Mouse (Mus musculus): ENCODE measurements around the gene Galnt2. TPM values are rescaled to one million over a fixed set of nuclear protein-coding genes. Genes with fewer than 3 reads are reported as not detected.

Gene Galnt2
- polyA plus RNA-seq, 1 experiment from 2014 or later, result 86.2 TPM

GRCm38 (mm10) chr8:124273606-124274218 lies 42.5 kb downstream of the Galnt2 start:
- 0 out of 2 replicates have a peak, but pooled peaks cover 7% of the 10 kb centered on the region for H3K36me3 ChIP-seq
- peaks cover 39% of the 10 kb centered on the region for H3K4me1 ChIP-seq
- no peaks in the 10 kb centered on the region for H3K9me3 ChIP-seq
- no peak overlapping the region for H3K4me3 ChIP-seq
- no peak overlapping the region for H3K4me2 ChIP-seq (replicated peaks)
- H3K9ac ChIP-seq (replicated peaks), result no peak overlapping the region
- ATAC-seq (ENCODE audit: low FRiP score, low read depth), result no peak
- no peaks in the 10 kb centered on the region for H3K27me3 ChIP-seq
- H3K27ac ChIP-seq (replicated peaks), result 0 out of 2 replicates have a peak overlapping the region, but pooled peaks have one; percentile 12
- WGBS, result 57% methylated on average over 8 of the region's 8 CpGs

DNA sequence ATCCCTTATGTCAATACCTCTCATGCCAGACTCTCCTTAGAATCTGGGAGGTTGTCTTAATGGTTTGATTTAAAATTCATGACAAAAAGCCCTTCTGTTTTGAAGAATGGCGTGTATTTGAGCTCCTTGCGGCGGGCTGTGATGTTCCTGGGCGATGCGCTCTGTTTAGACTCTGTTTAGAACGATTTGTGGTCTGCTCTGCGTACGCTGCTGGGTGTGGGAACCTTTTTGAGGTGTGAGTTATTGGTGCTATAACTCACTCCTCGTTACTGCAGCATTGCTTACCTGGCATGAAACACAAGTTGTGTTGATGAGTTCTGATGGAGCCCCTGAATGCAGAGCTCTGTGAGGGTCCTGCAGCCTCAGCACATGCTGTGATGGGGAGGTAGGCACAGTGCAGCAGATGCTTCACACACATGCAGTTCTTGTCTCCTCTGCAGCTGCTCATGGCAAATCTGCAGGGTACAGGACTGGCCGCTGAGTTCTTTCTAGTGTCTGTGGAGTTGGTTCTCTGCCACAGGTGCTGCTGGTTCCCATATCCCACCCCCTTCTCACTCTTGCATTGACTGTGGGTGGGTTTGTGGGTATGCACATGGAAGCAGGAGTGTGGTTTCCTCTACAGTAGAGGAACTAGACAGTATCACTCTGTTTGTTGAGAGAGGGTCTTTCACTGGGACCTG lies 43.4 kb downstream of the Galnt2 start:
- peaks cover 42% of the 10 kb centered on the region for H3K4me1 ChIP-seq
- no peak overlapping the region for H3K4me3 ChIP-seq

GRCm38 (mm10) chr8:124275377-124276071 lies 44.3 kb downstream of the Galnt2 start:
- 0 out of 2 replicates have a peak, but pooled peaks cover 7% of the 10 kb centered on the region for H3K36me3 ChIP-seq
- no peak overlapping the region for H3K9ac ChIP-seq (replicated peaks)
- H3K4me2 ChIP-seq (replicated peaks), result no peak overlapping the region
- ATAC-seq (ENCODE audit: low FRiP score, low read depth), result no peak
- H3K27ac ChIP-seq (replicated peaks), result no peak overlapping the region
- H3K4me1 ChIP-seq, result peaks cover 40% of the 10 kb centered on the region
- WGBS, result 93% methylated on average over 10 of the region's 10 CpGs
- no peaks in the 10 kb centered on the region for H3K27me3 ChIP-seq
- H3K9me3 ChIP-seq, result no peaks in the 10 kb centered on the region
- H3K4me3 ChIP-seq, result no peak overlapping the region

More for the DNA sequence above, 43.4 kb downstream of the Galnt2 start:
- Histone ChIP-seq H3K36me3 (0 out of 2 replicates have a peak, but pooled peaks cover 7% of the 10 kb centered on the region), H3K9ac (replicated peaks) (no peak overlapping the region), H3K27me3 (no peaks in the 10 kb centered on the region), H3K27ac (replicated peaks) (peak overlapping the region; percentile 12), H3K4me2 (replicated peaks) (no peak overlapping the region), H3K9me3 (no peaks in the 10 kb centered on the region)
- WGBS, result 62% methylated on average over 10 of the region's 10 CpGs
- no peak for ATAC-seq (ENCODE audit: low FRiP score, low read depth)

GRCm38 (mm10) chr8:124277951-124278910 lies 47.0 kb downstream of the Galnt2 start:
- H3K36me3 ChIP-seq, result 0 out of 2 replicates have a peak, but pooled peaks cover 7% of the 10 kb centered on the region
- peaks cover 62% of the 10 kb centered on the region for H3K4me1 ChIP-seq
- H3K27me3 ChIP-seq, result no peaks in the 10 kb centered on the region
- H3K27ac ChIP-seq (replicated peaks), result 0 out of 2 replicates have a peak overlapping the region, but pooled peaks have one; percentile 4
- no peaks in the 10 kb centered on the region for H3K9me3 ChIP-seq
- H3K9ac ChIP-seq (replicated peaks), result no peak overlapping the region
- 74% methylated on average over 24 of the region's 24 CpGs for WGBS
- H3K4me3 ChIP-seq, result no peak overlapping the region
- ATAC-seq (ENCODE audit: low FRiP score, low read depth), result no peak
- H3K4me2 ChIP-seq (replicated peaks), result no peak overlapping the region

DNA sequence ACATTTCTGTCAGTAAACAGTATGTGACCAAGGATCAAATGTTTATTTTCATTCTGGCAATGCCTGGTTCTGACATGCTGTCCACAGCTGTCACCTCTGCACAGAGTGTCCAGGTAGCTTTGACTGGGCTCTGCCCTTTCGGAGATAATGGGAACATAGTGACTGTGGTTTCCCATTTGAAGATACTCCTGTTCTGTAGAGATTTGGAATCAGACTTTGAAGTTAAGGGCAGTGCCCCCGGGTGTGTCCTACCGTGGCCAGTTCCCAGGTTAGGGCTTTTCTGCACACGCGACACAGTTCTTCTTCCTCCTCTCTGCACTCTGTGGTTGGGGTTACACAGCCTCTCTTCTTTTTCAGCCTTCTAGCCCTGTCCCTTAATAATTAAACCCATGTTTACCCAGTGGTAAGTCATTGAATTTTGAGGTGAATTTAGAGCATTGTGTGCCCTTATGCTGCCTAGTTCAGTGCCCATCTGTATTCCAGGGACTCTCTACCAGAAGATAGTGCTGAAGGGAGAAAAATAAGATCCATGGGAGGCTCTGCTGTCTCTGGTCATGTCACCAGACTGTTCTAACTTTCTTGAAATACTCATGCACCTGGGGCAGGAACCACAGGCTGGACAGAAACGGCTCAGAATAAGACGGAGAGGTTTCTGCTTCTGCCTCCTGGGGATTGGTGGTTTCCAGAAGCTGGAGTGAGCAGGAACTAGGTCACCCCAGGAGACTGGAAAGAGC lies 47.9 kb downstream of the Galnt2 start:
- Histone ChIP-seq H3K4me3 (no peak overlapping the region), H3K36me3 (0 out of 2 replicates have a peak, but pooled peaks cover 7% of the 10 kb centered on the region), H3K4me2 (replicated peaks) (no peak overlapping the region), H3K27ac (replicated peaks) (0 out of 2 replicates have a peak overlapping the region, but pooled peaks have one; percentile 4), H3K9me3 (no peaks in the 10 kb centered on the region), H3K27me3 (no peaks in the 10 kb centered on the region), H3K4me1 (peaks cover 62% of the 10 kb centered on the region), H3K9ac (replicated peaks) (no peak overlapping the region)
- WGBS, result 89% methylated on average over 7 of the region's 7 CpGs
- ATAC-seq (ENCODE audit: low FRiP score, low read depth), result no peak

- no peaks in the 10 kb centered on the region for H3K9me3 ChIP-seq
- 98% methylated on average over 5 of the region's 5 CpGs for WGBS
- no peaks in the 10 kb centered on the region for H3K27me3 ChIP-seq
- H3K36me3 ChIP-seq, result 0 out of 2 replicates have a peak, but pooled peaks cover 7% of the 10 kb centered on the region
- no peak overlapping the region for H3K9ac ChIP-seq (replicated peaks)
- peaks cover 65% of the 10 kb centered on the region for H3K4me1 ChIP-seq
- H3K4me2 ChIP-seq (replicated peaks), result no peak overlapping the region
- no peak for ATAC-seq (ENCODE audit: low FRiP score, low read depth)
- H3K4me3 ChIP-seq, result no peak overlapping the region
- no peak overlapping the region for H3K27ac ChIP-seq (replicated peaks)
Observed at GRCm38 (mm10) chr8:124279690-124279985, 48.4 kb downstream of the Galnt2 start.

DNA sequence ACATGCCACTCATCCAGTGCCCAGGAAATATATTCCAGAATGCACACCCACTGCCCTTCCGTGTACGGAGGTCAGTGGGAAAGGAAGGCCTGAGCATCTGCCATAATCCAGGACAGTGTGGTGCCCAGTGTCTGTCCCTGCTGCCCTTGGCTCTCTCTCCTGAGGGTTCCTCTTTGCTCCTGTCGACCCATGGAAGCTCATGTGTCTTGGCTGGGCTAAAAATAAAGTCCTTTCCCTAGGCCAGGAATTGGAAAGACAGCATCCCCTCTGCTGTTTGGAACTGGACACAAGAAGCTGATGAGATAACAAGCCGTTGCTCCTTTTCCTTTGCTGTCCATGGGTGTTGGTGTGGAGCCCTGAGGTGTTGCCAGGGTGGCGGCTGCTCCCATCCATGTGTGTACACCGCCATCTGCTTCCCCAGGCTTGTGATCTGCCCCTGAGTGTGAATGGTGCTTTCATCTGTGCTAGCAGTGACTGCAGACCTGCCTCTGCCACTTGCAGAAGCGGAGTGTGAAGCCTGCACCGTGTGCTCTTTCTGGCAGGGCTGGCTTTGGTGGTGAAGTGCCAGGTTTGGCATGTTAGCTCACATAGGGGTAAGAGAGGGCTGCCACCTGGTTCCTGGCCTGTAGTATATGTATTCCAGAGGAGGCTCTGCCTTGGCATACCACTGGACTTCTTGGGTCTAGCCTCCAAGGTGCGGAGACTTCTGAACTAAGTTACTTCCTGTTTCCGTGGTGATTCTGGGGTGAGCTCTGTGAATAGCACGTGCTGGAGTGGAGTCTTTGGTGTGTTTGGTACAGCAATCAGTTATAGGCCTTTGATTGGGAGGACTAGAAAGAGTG lies 50.7 kb downstream of the Galnt2 start:
- Histone ChIP-seq H3K4me1 (peaks cover 88% of the 10 kb centered on the region), H3K9ac (replicated peaks) (no peak overlapping the region), H3K4me2 (replicated peaks) (no peak overlapping the region), H3K27ac (replicated peaks) (peak overlapping the region; percentile 98), H3K4me3 (no peak overlapping the region), H3K36me3 (no peaks in the 10 kb centered on the region), H3K27me3 (no peaks in the 10 kb centered on the region), H3K9me3 (no peaks in the 10 kb centered on the region)
- ATAC-seq (ENCODE audit: low FRiP score, low read depth), result no peak
- WGBS, result 71% methylated on average over 11 of the region's 11 CpGs

DNA sequence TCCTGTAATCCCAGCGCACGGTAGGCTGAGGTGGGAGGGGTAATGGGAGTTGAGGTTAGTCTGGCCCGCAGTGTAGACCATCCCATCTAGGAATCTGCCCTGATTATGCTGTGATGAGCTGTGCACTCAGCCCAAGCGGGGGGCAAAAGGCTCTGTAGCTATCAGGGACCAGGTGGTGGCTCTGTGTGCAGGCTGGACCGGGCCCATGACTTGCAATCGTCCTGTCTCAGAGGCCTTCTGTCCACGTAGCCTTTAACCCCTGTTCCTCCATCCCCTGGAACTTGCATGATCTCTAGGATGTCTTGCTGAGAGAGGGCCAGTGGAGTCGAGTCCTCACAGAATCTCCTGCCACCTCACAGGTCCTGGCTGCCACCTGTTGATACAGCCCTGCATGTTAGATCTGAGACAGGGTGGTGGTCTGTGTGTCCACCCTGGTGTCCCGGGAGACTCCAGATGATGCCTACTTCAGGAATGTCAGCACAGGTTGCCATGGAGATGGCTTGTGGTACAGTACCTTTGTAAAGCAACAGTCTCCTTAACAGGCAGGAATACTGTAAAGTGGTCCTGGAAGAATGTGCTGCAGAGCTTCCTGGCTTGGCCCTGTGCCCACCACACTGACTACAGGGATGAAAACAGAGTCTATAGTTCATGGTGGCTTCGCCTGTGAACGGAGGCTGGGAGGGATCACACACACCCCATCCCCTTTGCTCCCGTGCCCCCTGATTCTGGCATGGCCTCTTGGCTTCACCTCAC lies 51.9 kb downstream of the Galnt2 start:
- Histone ChIP-seq H3K9me3 (no peaks in the 10 kb centered on the region), H3K27ac (replicated peaks) (peak overlapping the region; percentile 98), H3K36me3 (no peaks in the 10 kb centered on the region), H3K27me3 (no peaks in the 10 kb centered on the region), H3K4me3 (no peak overlapping the region), H3K4me2 (replicated peaks) (peak overlapping the region; percentile 32; the same call in 1 of the 2 replicates), H3K4me1 (peaks cover 84% of the 10 kb centered on the region), H3K9ac (replicated peaks) (no peak overlapping the region; the same call in 1 of the 2 replicates)
- 70% methylated on average over 12 of the region's 12 CpGs for WGBS
- no peak for ATAC-seq (ENCODE audit: low FRiP score, low read depth)

GRCm38 (mm10) chr8:124283644-124284332 lies 52.6 kb downstream of the Galnt2 start:
- 24% methylated on average over 11 of the region's 11 CpGs for WGBS
- Histone ChIP-seq H3K9me3 (no peaks in the 10 kb centered on the region), H3K4me2 (replicated peaks) (peak overlapping the region; percentile 32), H3K27me3 (no peaks in the 10 kb centered on the region), H3K4me3 (no peak overlapping the region), H3K4me1 (peaks cover 77% of the 10 kb centered on the region), H3K27ac (replicated peaks) (peak overlapping the region; percentile 98), H3K9ac (replicated peaks) (no peak overlapping the region; the same call in 1 of the 2 replicates), H3K36me3 (no peaks in the 10 kb centered on the region)
- no peak for ATAC-seq (ENCODE audit: low FRiP score, low read depth)

Measured in midbrain, embryonic 12.5 days (tissue).